Mouse (Mus musculus) myocyte (in vitro differentiated cells): Measurements from ENCODE around the gene Ankrd49.

Experiments
- E2F4 ChIP-seq: IDR thresholded peaks from one replicate; pipeline ENCODE4 v1.6.1; 2011; ENCODE audit warnings: mild to moderate bottlenecking, control low read depth, moderate library complexity; ENCODE audit not compliant: insufficient read depth
- MAX ChIP-seq: IDR thresholded peaks from one replicate; pipeline ENCODE4 v1.6.1; 2011; ENCODE audit warnings: low read depth, mild to moderate bottlenecking, control low read depth
- MYOD1 ChIP-seq, 3 experiments: IDR thresholded peaks; one replicate each; pipeline ENCODE4 v1.6.1; 2011; ENCODE audit warnings: control low read depth in 2 of 3, low read depth in 2 of 3, mild to moderate bottlenecking in 2 of 3, moderate library complexity in 1 of 3; ENCODE audit not compliant: insufficient read length in 2 of 3, control insufficient read depth in 1 of 3
- POLR2A ChIP-seq: IDR thresholded peaks from one replicate; pipeline ENCODE4 v1.6.1; 2011; ENCODE audit warnings: low read depth, mild to moderate bottlenecking, control low read depth, moderate library complexity; ENCODE audit not compliant: insufficient read length
- POLR2AphosphoS2 ChIP-seq: IDR thresholded peaks from one replicate; pipeline ENCODE4 v1.6.1; 2011; ENCODE audit warnings: low read depth, control low read depth; ENCODE audit not compliant: insufficient read length
- TCF12 ChIP-seq: IDR thresholded peaks from one replicate; pipeline ENCODE4 v1.6.1; 2011; ENCODE audit warnings: mild to moderate bottlenecking, control low read depth; ENCODE audit not compliant: poor library complexity, insufficient read depth, severe bottlenecking
- USF1 ChIP-seq: IDR thresholded peaks from one replicate; pipeline ENCODE4 v1.6.1; 2011; ENCODE audit warnings: low read depth, mild to moderate bottlenecking, control low read depth, moderate library complexity

GRCm38 (mm10) chr9:14824840-14825239 lies 40.2 kb upstream of the Ankrd49 start:
- TF ChIP-seq POLR2A (no peak), MAX (no peak), POLR2AphosphoS2 (no peak), USF1 (no peak), MYOD1 (IDR thresholded peaks at IDR 0.05; ENCODE audit: control insufficient read depth in 1 of 3, insufficient read length in 2 of 3, low read depth in 2 of 3) (no peak), TCF12 (no peak), E2F4 (no peak)
